Mouse (Mus musculus): ENCODE data around the gene Srrd.

GRCm38 (mm10) chr5:112377380-112377779 lies 34.5 kb upstream of the Srrd start:
- no peak for TF ChIP-seq CTCF (IDR thresholded peaks at IDR 0.05; ENCODE audit: insufficient read depth, low read length)
- no peak for TF ChIP-seq POLR2A (IDR thresholded peaks at IDR 0.05; ENCODE audit: borderline replicate concordance, extremely low read depth, low read depth, low read length)
